Comparison of ENCODE assay signal across 8 mouse cellular contexts in the genomic region with DNA sequence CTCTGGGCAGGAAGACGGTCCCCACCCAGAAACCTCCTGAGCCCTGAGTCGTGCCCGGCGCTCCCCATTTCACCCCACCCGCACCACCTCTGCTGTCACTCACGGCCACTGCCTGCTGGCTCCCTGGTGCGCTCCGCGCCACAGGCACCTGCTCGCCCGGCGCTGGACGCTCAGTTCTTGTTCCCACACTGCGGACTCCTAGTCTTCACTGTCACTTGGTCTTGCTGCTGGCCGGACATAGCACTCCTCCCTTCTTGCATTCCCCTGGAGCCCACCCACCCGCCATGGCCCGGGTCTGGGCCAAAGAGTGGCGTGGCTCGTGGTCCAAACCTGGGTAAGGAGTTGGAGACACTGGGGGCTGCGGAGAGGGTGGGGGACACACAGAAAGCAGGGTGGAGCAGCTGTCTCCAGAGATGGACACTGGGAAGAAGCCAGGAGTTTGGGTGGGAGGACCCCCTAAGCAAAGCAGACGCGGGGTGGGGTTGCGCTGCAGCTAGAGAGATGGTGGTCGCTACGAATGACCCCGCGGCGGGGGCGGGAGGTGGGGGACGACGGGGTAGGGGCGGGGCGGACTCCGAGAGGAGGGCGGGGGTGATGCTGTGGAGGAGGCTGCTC. TPM values are rescaled to one million over a fixed set of nuclear protein-coding genes. Genes with fewer than 3 reads are reported as not detected.
DNase-seq lines count a peak whose midpoint lies in the region; ATAC-seq and TF ChIP-seq lines count a peak whose summit lies in the region.

A gene (plus strand): TSS at position 233 of the 615 bp plus-strand sequence.

- H3K9ac ChIP-seq in embryonic facial prominence, embryonic 11.5 days (replicated peaks; ENCODE audit: low read length): peak within 1 kb of the TSS; percentile 69
- peak within 1 kb of the TSS; percentile 52 for H3K9ac ChIP-seq in intestine, embryonic 16.5 days (ENCODE audit: low read depth, low read length)

- no peak within 1 kb of the TSS for H3K27ac ChIP-seq in embryonic facial prominence, embryonic 11.5 days (replicated peaks; ENCODE audit: low read depth, low read length)
- no peak within 1 kb of the TSS for H3K27ac ChIP-seq in intestine, embryonic 16.5 days (ENCODE audit: low read length)
- H3K27ac ChIP-seq in midbrain, embryonic 10.5 days (replicated peaks): peak within 1 kb of the TSS; percentile 88
- no peak within 1 kb of the TSS for H3K27ac ChIP-seq in thymus, adult 2 months (ENCODE audit: control insufficient read depth, insufficient read depth, low read length)

- peak; percentile 18 for ATAC-seq in embryonic facial prominence, embryonic 11.5 days (replicated peaks; ENCODE audit: insufficient number of reproducible peaks, low FRiP score, low TSS enrichment, low read depth)
- 0 out of 2 replicates have a peak, but pooled peaks have one; percentile 19 for ATAC-seq in intestine, embryonic 16.5 days

- no peaks in the 10 kb centered on the region for H3K9me3 ChIP-seq in embryonic facial prominence, embryonic 11.5 days (replicated peaks; ENCODE audit: control insufficient read depth, low read length)
- H3K9me3 ChIP-seq in intestine, embryonic 16.5 days (ENCODE audit: control insufficient read depth, low read length): no peaks in the 10 kb centered on the region
- H3K9me3 ChIP-seq in midbrain, embryonic 10.5 days (replicated peaks): no peaks in the 10 kb centered on the region

- peaks cover 35% of the 10 kb centered on the region for H3K27me3 ChIP-seq in embryonic facial prominence, embryonic 11.5 days (ENCODE audit: control insufficient read depth, insufficient read depth, low read length)
- peaks cover 64% of the 10 kb centered on the region for H3K27me3 ChIP-seq in intestine, embryonic 16.5 days (replicated peaks; ENCODE audit: control insufficient read depth, insufficient read depth, low read length)
- H3K27me3 ChIP-seq in midbrain, embryonic 10.5 days (ENCODE audit: low read depth, poor library complexity, severe bottlenecking): peaks cover 75% of the 10 kb centered on the region
- peaks cover 3% of the 10 kb centered on the region; the same call in 1 of the 2 replicates for H3K27me3 ChIP-seq in thymus, adult 2 months (ENCODE audit: control insufficient read depth, insufficient read depth, low read length)

- H3K36me3 ChIP-seq in embryonic facial prominence, embryonic 11.5 days (replicated peaks; ENCODE audit: control insufficient read depth, insufficient read depth, low read depth, low read length): no peaks in the 10 kb centered on the region
- no peaks in the 10 kb centered on the region for H3K36me3 ChIP-seq in intestine, embryonic 16.5 days (ENCODE audit: control insufficient read depth, insufficient read depth, low read length)
- H3K36me3 ChIP-seq in midbrain, embryonic 10.5 days: no peaks in the 10 kb centered on the region
- no peaks in the 10 kb centered on the region for H3K36me3 ChIP-seq in thymus, adult 2 months (ENCODE audit: control insufficient read depth, insufficient read depth, low read length)

- peak within 1 kb of the TSS; percentile 95 for H3K4me2 ChIP-seq in embryonic facial prominence, embryonic 11.5 days (ENCODE audit: low read depth, low read length)
- peak within 1 kb of the TSS; percentile 76 for H3K4me2 ChIP-seq in intestine, embryonic 16.5 days (ENCODE audit: low read depth, low read length)

- H3K4me1 ChIP-seq in embryonic facial prominence, embryonic 11.5 days (ENCODE audit: control insufficient read depth, insufficient read depth, low read length): no peaks in the 10 kb centered on the region
- H3K4me1 ChIP-seq in intestine, embryonic 16.5 days (ENCODE audit: control insufficient read depth, insufficient read depth, low read length): peaks cover 11% of the 10 kb centered on the region
- H3K4me1 ChIP-seq in midbrain, embryonic 10.5 days: peaks cover 48% of the 10 kb centered on the region
- H3K4me1 ChIP-seq in thymus, adult 2 months (replicated peaks; ENCODE audit: control insufficient read depth, insufficient read depth, low read length): no peaks in the 10 kb centered on the region

- no peak for TF ChIP-seq POLR2A in thymus, adult 2 months (IDR thresholded peaks at IDR 0.05; ENCODE audit: control insufficient read depth, extremely low read depth, insufficient read depth, low read length, poor library complexity)

- 1% methylated on average over 27 of the region's 35 CpGs for WGBS in embryonic facial prominence, embryonic 11.5 days
- WGBS in intestine, embryonic 16.5 days: 1% methylated on average over 35 of the region's 35 CpGs
- WGBS in midbrain, embryonic 10.5 days: under 1% methylated on average over 33 of the region's 35 CpGs
- 7% methylated on average over 32 of the region's 35 CpGs for whole genome bisulfite sequencing in thymus, adult 2 months

- no peak for DNase-seq in layer of hippocampus, adult 18-20 months (ENCODE audit: low spot score in 2 of 2)
- no peak for DNase-seq in layer of hippocampus, adult 9-10 months (ENCODE audit: low spot score)
- DNase-seq in embryonic facial prominence, embryonic 11.5 days (ENCODE audit: low spot score): no peak
- peak; percentile 68 for DNase-seq in midbrain, embryonic 10.5 days (ENCODE audit: low spot score)
- no peak for DNase-seq in ovary, postnatal 36 days (ENCODE audit: low spot score)
- DNase-seq in urinary bladder, adult 2 months (ENCODE audit: low spot score): no peak
- DNase-seq in thymus, adult 2 months: no peak

- no peak for TF ChIP-seq CTCF in thymus, adult 2 months (IDR thresholded peaks at IDR 0.05; ENCODE audit: borderline replicate concordance, control insufficient read depth, extremely low read depth, insufficient read depth, low read length, poor library complexity)

- H3K4me3 ChIP-seq in embryonic facial prominence, embryonic 11.5 days (ENCODE audit: low read depth, low read length): peak within 1 kb of the TSS; percentile 64
- H3K4me3 ChIP-seq in intestine, embryonic 16.5 days (ENCODE audit: low read length): peak within 1 kb of the TSS; percentile 49
- H3K4me3 ChIP-seq in midbrain, embryonic 10.5 days: peak within 1 kb of the TSS; percentile 79
- H3K4me3 ChIP-seq in thymus, adult 2 months (ENCODE audit: control insufficient read depth, insufficient read depth, low read length): no peak within 1 kb of the TSS

RNA-seq across cellular contexts. Expression of the gene that starts here (rescaled TPM):
- total RNA-seq in layer of hippocampus, adult 18-20 months (2021): 10 to 100 TPM; 69.8 to 77.5 TPM
- polyA plus RNA-seq in embryonic facial prominence, embryonic 11.5 days (2014; fragmentation: Nextera tagmentation; extraction: Ambion mirVana): 7.7 and 9.0 TPM in 2 replicates
- polyA plus RNA-seq in intestine, embryonic 16.5 days (2015; fragmentation: Nextera tagmentation; extraction: Ambion mirVana): 0.32 and 0.44 TPM in 2 replicates
- polyA plus RNA-seq in midbrain, embryonic 10.5 days (2016; fragmentation: Nextera tagmentation; extraction: Ambion mirVana): 7.3 and 8.9 TPM in 2 replicates
- polyA plus RNA-seq in urinary bladder, adult 2 months (2012; rRNA removed): 1.5 and 2.7 TPM in 2 replicates
- polyA plus RNA-seq in thymus, adult 2 months (2012; rRNA removed): 1.3 and 1.4 TPM in 2 replicates

Comparison
In these comparisons a context has a peak if more than half of its experiments do, and no peak if none do; other contexts are left out.
1. Peak in ATAC-seq, H3K4me3 ChIP-seq, H3K9ac ChIP-seq and H3K4me2 ChIP-seq in intestine, embryonic 16.5 days; RNA of the gene not detected or under 1 TPM.